Mouse (Mus musculus): ENCODE results near the gene 2900026A02Rik.

2900026A02Rik gene

GRCm38 (mm10) chr5:113171968-113172578 lies 49.0 kb downstream of the 2900026A02Rik start:
- TF ChIP-seq GATA4 (IDR thresholded peaks at IDR 0.05; ENCODE audit: insufficient replicate concordance, low read length): no peak

GRCm38 (mm10) chr5:113170064-113170754 lies 50.8 kb downstream of the 2900026A02Rik start:
- no peak for TF ChIP-seq GATA4 (IDR thresholded peaks at IDR 0.05; ENCODE audit: insufficient replicate concordance, low read length)

- no peak for TF ChIP-seq GATA4 (IDR thresholded peaks at IDR 0.05; ENCODE audit: insufficient replicate concordance, low read length)
Measured at GRCm38 (mm10) chr5:113167733-113168132, 53.3 kb downstream of the 2900026A02Rik start.

- no peak for TF ChIP-seq GATA4 (IDR thresholded peaks at IDR 0.05; ENCODE audit: insufficient replicate concordance, low read length)
Measured at GRCm38 (mm10) chr5:113165481-113165880, 55.6 kb downstream of the 2900026A02Rik start.

DNA sequence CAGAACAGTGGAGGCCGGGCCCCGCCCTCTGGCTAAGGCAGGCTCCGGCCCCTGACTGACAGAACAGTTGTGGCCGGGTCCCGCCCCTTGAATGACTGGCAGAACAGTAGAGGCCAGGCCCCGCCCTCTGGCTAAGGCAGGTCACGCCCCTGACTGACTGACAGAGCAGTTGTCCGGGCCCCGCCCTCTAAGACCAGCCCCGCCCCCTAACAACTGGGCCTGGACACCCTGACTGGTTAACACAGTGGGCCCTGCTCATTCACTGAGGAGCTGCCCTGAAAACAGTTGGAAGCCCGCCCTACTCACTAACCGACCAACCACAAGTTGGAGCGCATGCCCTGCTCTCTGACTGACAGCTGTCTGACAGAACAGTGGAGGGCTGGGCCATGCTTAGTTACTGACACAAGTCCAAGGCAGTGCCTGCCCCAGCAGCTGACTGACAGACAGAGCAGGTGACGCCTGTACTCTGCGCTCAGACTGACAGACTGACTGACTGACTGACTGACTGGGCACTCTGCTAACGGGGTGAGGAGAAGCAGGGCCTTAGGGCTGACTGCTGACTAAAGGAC lies 56.1 kb downstream of the 2900026A02Rik start:
- TF ChIP-seq GATA4 (IDR thresholded peaks at IDR 0.05; ENCODE audit: insufficient replicate concordance, low read length): no peak

GRCm38 (mm10) chr5:113164448-113164847 lies 56.6 kb downstream of the 2900026A02Rik start:
- TF ChIP-seq GATA4 (IDR thresholded peaks at IDR 0.05; ENCODE audit: insufficient replicate concordance, low read length): no peak

- no peak for TF ChIP-seq GATA4 (IDR thresholded peaks at IDR 0.05; ENCODE audit: insufficient replicate concordance, low read length)
Measured at GRCm38 (mm10) chr5:113163116-113163515, 57.9 kb downstream of the 2900026A02Rik start.

DNA sequence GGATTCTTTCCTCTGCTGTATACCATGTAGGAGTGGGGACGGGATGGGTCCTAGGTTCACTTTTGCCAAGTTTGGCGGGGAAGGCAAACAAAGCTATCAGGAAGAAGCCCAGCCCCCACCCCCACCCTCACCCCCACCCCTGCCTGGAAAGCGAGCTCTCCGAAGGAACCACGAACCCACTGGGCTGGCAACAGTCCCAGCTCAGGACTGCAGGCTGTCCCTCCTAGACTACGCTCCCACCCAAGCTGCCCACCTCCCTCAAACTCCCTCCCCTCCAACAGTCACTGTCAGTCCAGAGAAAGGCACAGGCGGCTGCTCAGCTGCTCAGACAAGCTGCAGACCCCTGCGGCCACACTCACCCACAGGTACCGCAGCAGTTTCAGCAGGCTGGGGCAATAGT lies 58.3 kb downstream of the 2900026A02Rik start:
- TF ChIP-seq GATA4 (IDR thresholded peaks at IDR 0.05; ENCODE audit: insufficient replicate concordance, low read length): no peak

DNA sequence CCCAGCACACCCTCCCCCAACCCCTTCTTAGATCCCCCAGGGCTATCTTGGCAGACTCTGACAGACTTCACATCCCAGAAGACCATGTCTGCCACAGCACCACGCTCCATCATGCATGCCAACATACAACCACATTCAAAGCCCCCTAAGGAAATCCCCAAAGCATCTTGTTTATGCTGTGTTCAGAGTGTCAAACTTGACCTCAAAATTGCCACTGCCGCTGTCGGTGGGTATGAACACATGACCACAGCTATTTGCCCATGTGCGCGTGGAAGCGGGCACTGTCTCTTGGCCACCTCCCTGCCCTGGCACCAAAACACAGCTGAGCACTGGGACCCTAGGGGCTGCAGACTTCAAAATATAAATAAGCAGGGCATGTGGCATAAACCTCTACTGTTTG lies 59.5 kb downstream of the 2900026A02Rik start:
- TF ChIP-seq GATA4 (IDR thresholded peaks at IDR 0.05; ENCODE audit: insufficient replicate concordance, low read length): no peak

DNA sequence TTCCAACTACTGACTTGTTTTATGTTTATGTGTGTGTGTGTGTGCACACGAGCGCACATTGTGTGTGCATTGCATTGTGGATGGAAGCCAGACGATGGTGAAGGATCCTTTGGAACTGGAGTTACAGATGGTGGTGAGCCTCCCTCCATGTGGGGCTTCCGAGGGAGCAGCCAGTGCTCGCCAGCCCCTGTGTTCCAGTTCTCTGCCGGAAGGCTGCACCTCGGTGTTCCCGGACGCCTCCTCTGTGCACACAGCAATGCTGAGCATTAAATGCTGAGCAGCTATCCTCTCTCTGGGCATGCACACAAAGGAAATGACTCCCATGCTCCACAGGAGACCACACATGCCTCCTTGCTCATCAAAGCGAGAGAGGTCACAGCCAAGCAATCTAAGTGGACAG lies 60.7 kb downstream of the 2900026A02Rik start:
- TF ChIP-seq GATA4 (IDR thresholded peaks at IDR 0.05; ENCODE audit: insufficient replicate concordance, low read length): no peak

DNA sequence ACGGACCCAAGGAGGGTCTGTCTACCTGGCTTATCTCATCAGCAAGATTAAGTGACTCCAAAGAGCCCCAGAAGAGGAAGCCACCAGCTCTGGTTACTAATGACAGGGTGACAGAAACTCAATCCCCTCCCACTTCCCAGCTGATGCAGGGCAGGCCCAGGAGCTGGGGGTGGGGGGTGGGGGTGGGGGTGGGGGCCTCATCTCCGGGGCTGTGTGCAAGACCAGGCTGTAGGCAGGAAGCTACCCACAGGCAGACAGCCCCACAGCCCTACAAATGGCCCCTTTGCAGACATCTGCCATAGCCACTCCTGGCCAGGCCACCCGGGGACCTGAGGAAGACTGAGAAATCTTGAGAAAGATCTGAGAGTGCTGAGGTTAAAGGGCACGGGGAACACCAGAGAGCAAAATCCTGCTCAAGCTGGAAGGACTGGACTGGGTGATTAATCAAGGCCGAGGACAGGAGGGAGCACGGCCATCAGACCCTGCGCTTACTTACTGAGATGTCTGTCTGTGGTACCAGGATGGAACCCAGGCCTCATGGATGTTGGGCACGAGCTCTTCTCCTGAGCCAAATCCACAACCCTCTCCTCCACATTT lies 62.2 kb downstream of the 2900026A02Rik start:
- TF ChIP-seq GATA4 (IDR thresholded peaks at IDR 0.05; ENCODE audit: insufficient replicate concordance, low read length): no peak

- TF ChIP-seq GATA4 (IDR thresholded peaks at IDR 0.05; ENCODE audit: insufficient replicate concordance, low read length): no peak
Measured at GRCm38 (mm10) chr5:113157588-113157987, 63.4 kb downstream of the 2900026A02Rik start.

DNA sequence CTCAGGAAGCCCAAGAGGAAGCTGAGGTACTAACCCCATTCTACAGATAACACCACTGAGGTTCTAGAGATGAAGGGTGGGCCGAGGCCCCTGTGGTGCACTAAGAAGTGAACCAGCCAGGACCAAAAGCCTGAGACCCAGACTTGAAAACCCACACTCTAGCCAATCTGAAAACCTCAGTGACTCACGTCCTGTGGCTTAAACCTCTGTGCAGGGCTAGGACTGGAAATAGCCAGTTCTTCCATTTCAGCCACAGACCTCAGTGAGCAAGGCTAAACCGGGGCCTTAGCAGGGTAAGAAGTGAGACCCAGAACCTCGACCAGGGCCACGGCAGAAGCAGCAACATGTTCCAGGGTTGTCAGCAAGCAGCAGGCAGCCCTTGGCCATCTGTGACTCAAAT lies 64.0 kb downstream of the 2900026A02Rik start:
- no peak for TF ChIP-seq GATA4 (IDR thresholded peaks at IDR 0.05; ENCODE audit: insufficient replicate concordance, low read length)

GRCm38 (mm10) chr5:113155133-113155532 lies 65.9 kb downstream of the 2900026A02Rik start:
- TF ChIP-seq GATA4 (IDR thresholded peaks at IDR 0.05; ENCODE audit: insufficient replicate concordance, low read length): no peak

DNA sequence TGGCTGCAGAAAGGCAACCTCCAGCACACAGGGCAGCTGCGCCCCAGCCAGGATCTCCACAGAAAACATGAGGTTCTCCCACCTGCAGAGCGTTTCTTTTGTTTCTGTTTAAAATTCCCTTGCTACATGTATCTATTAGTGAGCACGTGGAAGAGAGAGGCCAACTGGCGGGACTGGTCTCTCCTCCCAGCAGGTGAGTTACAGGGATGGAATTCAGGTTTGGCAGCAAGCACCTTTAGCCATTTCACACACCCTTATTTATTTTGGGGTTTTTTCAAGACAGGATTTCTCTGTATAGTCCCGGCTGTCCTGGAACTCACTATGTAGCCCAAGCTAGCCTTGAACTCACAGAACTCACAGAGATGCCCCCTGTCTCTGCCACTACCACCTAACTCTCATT lies 66.6 kb downstream of the 2900026A02Rik start:
- TF ChIP-seq GATA4 (IDR thresholded peaks at IDR 0.05; ENCODE audit: insufficient replicate concordance, low read length): no peak

GRCm38 (mm10) chr5:113153508-113153830 lies 67.6 kb downstream of the 2900026A02Rik start:
- TF ChIP-seq GATA4 (IDR thresholded peaks at IDR 0.05; ENCODE audit: insufficient replicate concordance, low read length): no peak

Data from liver, adult (tissue).